Mouse (Mus musculus) liver, embryonic 14.5 days (tissue): ENCODE measurements at regions not wholly inside any gene's neighbourhood (a gene's known extent, or its start where the extent isn't known, plus 50 kb on each side); places are given as distances from the start of the nearest gene placed in this dataset.

ENCODE experiments used
- ATAC-seq: fragments of 200-750 bp; cut with Nextera tagmentation; 2 replicates; pipeline ENCODE4 v1.8.0; 2017; ENCODE audit warnings: moderate number of reproducible peaks, mild to moderate bottlenecking, moderate library complexity; ENCODE audit not compliant: insufficient read depth
- DNase-seq, 3 experiments: peaks; one replicate each; pipeline ENCODE4 v3.0.0-alpha.2; 2012 to 2013; ENCODE audit warnings: low read depth in 3 of 3, low spot score in 3 of 3
- H3K27ac ChIP-seq: fragments of 300-500 bp; sonication (generic); 2 replicates; pipeline ENCODE4 v1.5.1; 2014; ENCODE audit warnings: moderate library complexity, mild to moderate bottlenecking, control low read depth, inconsistent platforms
- H3K27me3 ChIP-seq: fragments of 300-500 bp; sonication (generic); 2 replicates; pipeline ENCODE4 v1.6.1; 2014; ENCODE audit warnings: mild to moderate bottlenecking, low read length, moderate library complexity; ENCODE audit not compliant: control insufficient read depth, insufficient read depth
- H3K36me3 ChIP-seq: fragments of 300-500 bp; sonication (generic); replicated peaks from 2 replicates; pipeline ENCODE4 v1.6.1; 2014; ENCODE audit warnings: low read depth; ENCODE audit not compliant: control insufficient read depth, insufficient read depth
- H3K4me1 ChIP-seq, 2 experiments: fragments of 200-500 bp in 1 of 2; fragments of 300-500 bp in 1 of 2; sonication (generic) in 1 of 2; replicated peaks; 2 replicates each; pipeline ENCODE4 v1.6.1; 2012 to 2014; ENCODE audit warnings: antibody characterized with exemption in 1 of 2, inconsistent platforms in 1 of 2, low read length in 1 of 2; ENCODE audit not compliant: control insufficient read depth in 2 of 2, insufficient read depth in 2 of 2
- H3K4me2 ChIP-seq: fragments of 300-500 bp; sonication (generic); 2 replicates; pipeline ENCODE4 v1.6.1; 2014; ENCODE audit warnings: low read depth, mild to moderate bottlenecking, control low read depth, moderate library complexity
- H3K4me3 ChIP-seq, 2 experiments: fragments of 200-500 bp in 1 of 2; fragments of 300-500 bp in 1 of 2; sonication (generic) in 1 of 2; 2 replicates each; pipeline ENCODE4 v1.5.1; 2012 to 2014; ENCODE audit warnings: low read depth in 2 of 2, low read length in 2 of 2, mild to moderate bottlenecking in 2 of 2, control low read depth in 1 of 2, inconsistent platforms in 1 of 2, moderate library complexity in 1 of 2; ENCODE audit not compliant: insufficient read depth in 1 of 2
- H3K9ac ChIP-seq: fragments of 300-500 bp; sonication (generic); replicated peaks from 2 replicates; pipeline ENCODE4 v1.6.1; 2014; ENCODE audit warnings: mild to moderate bottlenecking, control low read depth, moderate library complexity
- H3K9me3 ChIP-seq: fragments of 300-500 bp; sonication (generic); 2 replicates; pipeline ENCODE4 v1.6.1; 2016; ENCODE audit warnings: low read length, mixed read lengths; ENCODE audit not compliant: control insufficient read depth
- CTCF ChIP-seq: IDR thresholded peaks from 2 replicates; pipeline ENCODE4 v1.5.1; 2016; ENCODE audit warnings: antibody characterized with exemption, low read depth, control low read depth
- EP300 ChIP-seq: IDR thresholded peaks from 2 replicates; pipeline ENCODE4 v1.6.1; 2016; ENCODE audit warnings: antibody characterized with exemption, low read depth
- WGBS: fragments of 180-500 bp; shearing (Covaris S2); extraction: QIAGEN DNeasy Blood & Tissue Kit; methylation state at CpG from one replicate; pipeline ENCODE4 v1.1.7; 2014; ENCODE audit not compliant: insufficient replicate concordance; 5-methylcytosine and 5-hydroxymethylcytosine counted together

GRCm38 (mm10) chr10:95094771-95095170 lies 150.1 kb upstream of the Plxnc1 start:
- Histone ChIP-seq H3K27me3 (no peaks in the 10 kb centered on the region), H3K36me3 (no peaks in the 10 kb centered on the region), H3K9me3 (no peaks in the 10 kb centered on the region), H3K9ac (no peak overlapping the region), H3K4me1 (no peaks in the 10 kb centered on the region), H3K27ac (no peak overlapping the region), H3K4me2 (no peak overlapping the region), H3K4me3 (no peak overlapping the region)
- ATAC-seq (no peak), DNase-seq (no peak)
- no peak for TF ChIP-seq EP300
- TF ChIP-seq CTCF: no peak
- 62% methylated on average over 8 of the region's 8 CpGs for WGBS

- TF ChIP-seq EP300 (no peak), CTCF (no peak)
- ATAC-seq: no peak
Observed at GRCm38 (mm10) chr10:95093266-95093665, 148.6 kb upstream of the Plxnc1 start.

DNA sequence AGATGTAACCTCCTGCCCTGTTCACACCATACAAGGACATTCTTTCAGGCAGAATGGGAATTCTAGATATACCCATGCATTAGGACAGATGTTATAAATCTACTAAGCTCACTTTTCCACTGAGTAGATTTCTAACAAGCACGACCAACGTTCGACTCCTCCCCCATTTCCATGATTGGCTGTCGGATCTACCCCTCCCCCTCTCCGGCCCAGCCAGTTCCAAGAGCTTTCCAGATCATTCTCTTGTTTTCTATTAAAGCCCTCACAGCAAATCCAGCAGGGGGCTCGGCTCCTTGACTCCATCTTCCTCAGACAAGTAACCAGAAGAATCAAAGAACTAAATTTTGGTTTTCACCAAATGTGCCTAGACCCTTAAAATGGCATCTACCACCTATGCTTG lies 146.5 kb upstream of the Plxnc1 start:
- 49% methylated on average over 6 of the region's 6 CpGs for WGBS
- H3K4me2 ChIP-seq: no peak overlapping the region
- no peak overlapping the region for H3K9ac ChIP-seq
- no peaks in the 10 kb centered on the region for H3K36me3 ChIP-seq
- no peaks in the 10 kb centered on the region for H3K27me3 ChIP-seq
- H3K4me1 ChIP-seq: no peaks in the 10 kb centered on the region
- TF ChIP-seq CTCF: no peak
- TF ChIP-seq EP300: no peak
- DNase-seq (no peak), ATAC-seq (no peak)
- no peak overlapping the region for H3K27ac ChIP-seq
- H3K9me3 ChIP-seq: no peaks in the 10 kb centered on the region
- no peak overlapping the region for H3K4me3 ChIP-seq

More at GRCm38 (mm10) chr10:95093266-95093665, 148.6 kb upstream of the Plxnc1 start:
- Histone ChIP-seq H3K9me3 (no peaks in the 10 kb centered on the region), H3K4me1 (no peaks in the 10 kb centered on the region), H3K27me3 (no peaks in the 10 kb centered on the region), H3K4me3 (no peak overlapping the region), H3K4me2 (no peak overlapping the region), H3K36me3 (no peaks in the 10 kb centered on the region), H3K27ac (no peak overlapping the region), H3K9ac (no peak overlapping the region)
- no peak for DNase-seq
- 47% methylated on average over 5 of the region's 5 CpGs for WGBS

- Histone ChIP-seq H3K27me3 (no peaks in the 10 kb centered on the region), H3K9ac (no peak overlapping the region), H3K4me3 (no peak overlapping the region), H3K4me1 (no peaks in the 10 kb centered on the region), H3K9me3 (no peaks in the 10 kb centered on the region), H3K4me2 (no peak overlapping the region), H3K36me3 (no peaks in the 10 kb centered on the region), H3K27ac (no peak overlapping the region)
- DNase-seq: no peak
- no peak for ATAC-seq
- WGBS: 62% methylated on average over 4 of the region's 4 CpGs
- TF ChIP-seq EP300: no peak
- TF ChIP-seq CTCF: no peak
Observed at GRCm38 (mm10) chr10:95090641-95091040, 146.0 kb upstream of the Plxnc1 start.

- Histone ChIP-seq H3K27me3 (no peaks in the 10 kb centered on the region), H3K9me3 (no peaks in the 10 kb centered on the region), H3K4me1 (no peaks in the 10 kb centered on the region), H3K4me2 (no peak overlapping the region), H3K36me3 (no peaks in the 10 kb centered on the region), H3K9ac (no peak overlapping the region), H3K27ac (no peak overlapping the region), H3K4me3 (no peak overlapping the region)
- 59% methylated on average over 9 of the region's 9 CpGs for WGBS
- no peak for ATAC-seq
- TF ChIP-seq CTCF: peak; percentile 22; the same call in 1 of the 2 replicates
- no peak for TF ChIP-seq EP300
- no peak for DNase-seq
Observed at GRCm38 (mm10) chr10:95090035-95090434, 145.4 kb upstream of the Plxnc1 start.
